Mouse (Mus musculus): Measurements from ENCODE around the gene Rnf220. TPM values are rescaled to one million over a fixed set of nuclear protein-coding genes. Genes with fewer than 3 reads are reported as not detected.

The Rnf220 gene
- polyA plus RNA-seq, 1 experiment from 2014 or later: 41.5 TPM

GRCm38 (mm10) chr4:117527116-117527899, 30.5 kb upstream of the Rnf220 start:
- H3K4me2 ChIP-seq (ENCODE audit: low read depth, low read length): no peak overlapping the region

GRCm38 (mm10) chr4:117525990-117526389, 29.1 kb upstream of the Rnf220 start:
- Histone ChIP-seq H3K4me3 (ENCODE audit: low read length) (no peak overlapping the region), H3K27me3 (ENCODE audit: control insufficient read depth, insufficient read depth, low read length) (peaks cover 2% of the 10 kb centered on the region; the same call in 1 of the 2 replicates), H3K4me2 (ENCODE audit: low read depth, low read length) (no peak overlapping the region), H3K9ac (ENCODE audit: low read length) (no peak overlapping the region), H3K4me1 (ENCODE audit: control insufficient read depth, insufficient read depth, low read length) (no peaks in the 10 kb centered on the region), H3K27ac (ENCODE audit: low read length) (no peak overlapping the region), H3K36me3 (ENCODE audit: control insufficient read depth, insufficient read depth) (no peaks in the 10 kb centered on the region), H3K9me3 (replicated peaks; ENCODE audit: control insufficient read depth, low read length) (no peaks in the 10 kb centered on the region)
- no peak for ATAC-seq (replicated peaks; ENCODE audit: extremely low read depth, insufficient read depth, low FRiP score)
- WGBS: 84% methylated on average over 5 of the region's 5 CpGs

More at GRCm38 (mm10) chr4:117527116-117527899, 30.5 kb upstream of the Rnf220 start:
- H3K36me3 ChIP-seq (ENCODE audit: control insufficient read depth, insufficient read depth): no peaks in the 10 kb centered on the region
- H3K27ac ChIP-seq (ENCODE audit: low read length): no peak overlapping the region
- no peaks in the 10 kb centered on the region for H3K9me3 ChIP-seq (replicated peaks; ENCODE audit: control insufficient read depth, low read length)
- no peak overlapping the region for H3K4me3 ChIP-seq (ENCODE audit: low read length)
- H3K4me1 ChIP-seq (ENCODE audit: control insufficient read depth, insufficient read depth, low read length): no peaks in the 10 kb centered on the region
- H3K27me3 ChIP-seq (ENCODE audit: control insufficient read depth, insufficient read depth, low read length): peaks cover 2% of the 10 kb centered on the region; the same call in 1 of the 2 replicates
- no peak overlapping the region for H3K9ac ChIP-seq (ENCODE audit: low read length)
- WGBS: 64% methylated on average over 9 of the region's 9 CpGs
- ATAC-seq (replicated peaks; ENCODE audit: extremely low read depth, insufficient read depth, low FRiP score): no peak

GRCm38 (mm10) chr4:117521350-117521749, 24.5 kb upstream of the Rnf220 start:
- WGBS: 57% methylated on average over 2 of the region's 2 CpGs
- Histone ChIP-seq H3K4me3 (ENCODE audit: low read length) (no peak overlapping the region), H3K4me1 (ENCODE audit: control insufficient read depth, insufficient read depth, low read length) (no peaks in the 10 kb centered on the region), H3K9me3 (replicated peaks; ENCODE audit: control insufficient read depth, low read length) (no peaks in the 10 kb centered on the region), H3K27me3 (ENCODE audit: control insufficient read depth, insufficient read depth, low read length) (no peaks in the 10 kb centered on the region; the same call in 1 of the 2 replicates), H3K9ac (ENCODE audit: low read length) (no peak overlapping the region), H3K27ac (ENCODE audit: low read length) (no peak overlapping the region), H3K4me2 (ENCODE audit: low read depth, low read length) (no peak overlapping the region), H3K36me3 (ENCODE audit: control insufficient read depth, insufficient read depth) (no peaks in the 10 kb centered on the region)
- no peak for ATAC-seq (replicated peaks; ENCODE audit: extremely low read depth, insufficient read depth, low FRiP score)

GRCm38 (mm10) chr4:117518246-117518645, 21.4 kb upstream of the Rnf220 start:
- whole genome bisulfite sequencing: 88% methylated on average over 4 of the region's 4 CpGs
- ATAC-seq (replicated peaks; ENCODE audit: extremely low read depth, insufficient read depth, low FRiP score): no peak
- no peaks in the 10 kb centered on the region for H3K4me1 ChIP-seq (ENCODE audit: control insufficient read depth, insufficient read depth, low read length)

GRCm38 (mm10) chr4:117499043-117499442, 2.2 kb upstream of the Rnf220 start:
- Histone ChIP-seq H3K4me3 (ENCODE audit: low read length) (no peak overlapping the region), H3K4me2 (ENCODE audit: low read depth, low read length) (no peak overlapping the region), H3K27ac (ENCODE audit: low read length) (no peak overlapping the region), H3K9ac (ENCODE audit: low read length) (no peak overlapping the region), H3K36me3 (ENCODE audit: control insufficient read depth, insufficient read depth) (no peaks in the 10 kb centered on the region), H3K4me1 (ENCODE audit: control insufficient read depth, insufficient read depth, low read length) (peaks cover 19% of the 10 kb centered on the region), H3K27me3 (ENCODE audit: control insufficient read depth, insufficient read depth, low read length) (peaks cover 15% of the 10 kb centered on the region), H3K9me3 (replicated peaks; ENCODE audit: control insufficient read depth, low read length) (peaks cover 7% of the 10 kb centered on the region; the same call in 1 of the 2 replicates)
- no peak for ATAC-seq (replicated peaks; ENCODE audit: extremely low read depth, insufficient read depth, low FRiP score)
- 79% methylated on average over 8 of the region's 8 CpGs for WGBS

More at GRCm38 (mm10) chr4:117518246-117518645, 21.4 kb upstream of the Rnf220 start:
- Histone ChIP-seq H3K27ac (ENCODE audit: low read length) (no peak overlapping the region), H3K4me3 (ENCODE audit: low read length) (no peak overlapping the region), H3K9ac (ENCODE audit: low read length) (no peak overlapping the region), H3K36me3 (ENCODE audit: control insufficient read depth, insufficient read depth) (no peaks in the 10 kb centered on the region), H3K9me3 (replicated peaks; ENCODE audit: control insufficient read depth, low read length) (no peaks in the 10 kb centered on the region), H3K27me3 (ENCODE audit: control insufficient read depth, insufficient read depth, low read length) (no peaks in the 10 kb centered on the region), H3K4me2 (ENCODE audit: low read depth, low read length) (no peak overlapping the region)

GRCm38 (mm10) chr4:117495869-117496401, 917 bp downstream of the Rnf220 start:
- peak overlapping the region; percentile 55 for H3K4me3 ChIP-seq (ENCODE audit: low read length)
- H3K9ac ChIP-seq (ENCODE audit: low read length): peak overlapping the region; percentile 43
- H3K27me3 ChIP-seq (ENCODE audit: control insufficient read depth, insufficient read depth, low read length): peaks cover 30% of the 10 kb centered on the region
- no peaks in the 10 kb centered on the region for H3K36me3 ChIP-seq (ENCODE audit: control insufficient read depth, insufficient read depth)
- no peak for ATAC-seq (replicated peaks; ENCODE audit: extremely low read depth, insufficient read depth, low FRiP score)
- H3K4me1 ChIP-seq (ENCODE audit: control insufficient read depth, insufficient read depth, low read length): peaks cover 23% of the 10 kb centered on the region
- whole genome bisulfite sequencing: under 1% methylated on average over 33 of the region's 33 CpGs
- H3K4me2 ChIP-seq (ENCODE audit: low read depth, low read length): peak overlapping the region; percentile 97
- no peaks in the 10 kb centered on the region for H3K9me3 ChIP-seq (replicated peaks; ENCODE audit: control insufficient read depth, low read length)
- H3K27ac ChIP-seq (ENCODE audit: low read length): no peak overlapping the region

GRCm38 (mm10) chr4:117494911-117495501, 1.8 kb downstream of the Rnf220 start:
- Histone ChIP-seq H3K4me3 (ENCODE audit: low read length) (peak overlapping the region; percentile 55), H3K9ac (ENCODE audit: low read length) (peak overlapping the region; percentile 30), H3K4me1 (ENCODE audit: control insufficient read depth, insufficient read depth, low read length) (peaks cover 23% of the 10 kb centered on the region), H3K27ac (ENCODE audit: low read length) (no peak overlapping the region), H3K27me3 (ENCODE audit: control insufficient read depth, insufficient read depth, low read length) (peaks cover 39% of the 10 kb centered on the region), H3K9me3 (replicated peaks; ENCODE audit: control insufficient read depth, low read length) (no peaks in the 10 kb centered on the region), H3K4me2 (ENCODE audit: low read depth, low read length) (peak overlapping the region; percentile 97), H3K36me3 (ENCODE audit: control insufficient read depth, insufficient read depth) (no peaks in the 10 kb centered on the region)
- under 1% methylated on average over 47 of the region's 47 CpGs for WGBS
- ATAC-seq (replicated peaks; ENCODE audit: extremely low read depth, insufficient read depth, low FRiP score): peak; percentile 28; the same call in 1 of the 2 replicates

GRCm38 (mm10) chr4:117493905-117494851, 2.7 kb downstream of the Rnf220 start:
- Histone ChIP-seq H3K4me1 (ENCODE audit: control insufficient read depth, insufficient read depth, low read length) (peaks cover 23% of the 10 kb centered on the region), H3K36me3 (ENCODE audit: control insufficient read depth, insufficient read depth) (no peaks in the 10 kb centered on the region), H3K4me3 (ENCODE audit: low read length) (peak overlapping the region; percentile 55), H3K27ac (ENCODE audit: low read length) (0 out of 2 replicates have a peak overlapping the region, but pooled peaks have one; percentile 10), H3K27me3 (ENCODE audit: control insufficient read depth, insufficient read depth, low read length) (peaks cover 47% of the 10 kb centered on the region), H3K9me3 (replicated peaks; ENCODE audit: control insufficient read depth, low read length) (no peaks in the 10 kb centered on the region), H3K4me2 (ENCODE audit: low read depth, low read length) (peak overlapping the region; percentile 97), H3K9ac (ENCODE audit: low read length) (peak overlapping the region; percentile 30)
- WGBS: 1% methylated on average over 71 of the region's 71 CpGs
- ATAC-seq (replicated peaks; ENCODE audit: extremely low read depth, insufficient read depth, low FRiP score): peak; percentile 19; the same call in 1 of the 2 replicates

Data from heart, embryonic 16.5 days (tissue).